Mouse (Mus musculus) embryonic facial prominence, embryonic 11.5 days (tissue): ENCODE data around the gene 4930452B06Rik. TPM values are rescaled to one million over a fixed set of nuclear protein-coding genes. Genes with fewer than 3 reads are reported as not detected.

ENCODE experiments used
- ATAC-seq: fragments of 200-750 bp; cut with Nextera tagmentation; replicated peaks from 2 replicates; pipeline ENCODE4 v1.8.0; 2017; ENCODE audit warnings: low read depth; ENCODE audit not compliant: insufficient number of reproducible peaks, low FRiP score, low TSS enrichment
- DNase-seq: peaks from one replicate; pipeline ENCODE4 v3.0.0-alpha.2; 2015; ENCODE audit warnings: low spot score
- H3K27ac ChIP-seq: fragments of 300-500 bp; sonication (generic); replicated peaks from 2 replicates; pipeline ENCODE4 v1.5.1; 2014; ENCODE audit warnings: mild to moderate bottlenecking, low read depth, low read length, control low read depth
- H3K27me3 ChIP-seq: fragments of 300-500 bp; sonication (generic); 2 replicates; pipeline ENCODE4 v1.6.1; 2014; ENCODE audit warnings: mild to moderate bottlenecking, low read length, moderate library complexity, mixed read lengths; ENCODE audit not compliant: control insufficient read depth, insufficient read depth
- H3K36me3 ChIP-seq: fragments of 300-500 bp; sonication (generic); replicated peaks from 2 replicates; pipeline ENCODE4 v1.6.1; 2014; ENCODE audit warnings: low read depth, mild to moderate bottlenecking, low read length, moderate library complexity, mixed read lengths; ENCODE audit not compliant: control insufficient read depth, insufficient read depth
- H3K4me1 ChIP-seq: fragments of 300-500 bp; sonication (generic); 2 replicates; pipeline ENCODE4 v1.6.1; 2014; ENCODE audit warnings: low read length, mixed read lengths; ENCODE audit not compliant: control insufficient read depth, insufficient read depth
- H3K4me2 ChIP-seq: fragments of 300-500 bp; sonication (generic); 2 replicates; pipeline ENCODE4 v1.6.1; 2014; ENCODE audit warnings: low read depth, mild to moderate bottlenecking, control low read depth, low read length, moderate library complexity
- H3K4me3 ChIP-seq: fragments of 300-500 bp; sonication (generic); 2 replicates; pipeline ENCODE4 v1.5.1; 2014; ENCODE audit warnings: low read depth, low read length, control low read depth
- H3K9ac ChIP-seq: fragments of 300-500 bp; sonication (generic); replicated peaks from 2 replicates; pipeline ENCODE4 v1.6.1; 2014; ENCODE audit warnings: mild to moderate bottlenecking, control low read depth, low read length
- H3K9me3 ChIP-seq: fragments of 300-500 bp; sonication (generic); replicated peaks from 2 replicates; pipeline ENCODE4 v1.6.1; 2016; ENCODE audit warnings: mild to moderate bottlenecking, low read length, inconsistent platforms, mixed read lengths; ENCODE audit not compliant: control insufficient read depth
- WGBS: fragments of 180-500 bp; shearing (Covaris S2); extraction: QIAGEN DNeasy Blood & Tissue Kit; methylation state at CpG from one replicate; pipeline ENCODE4 v1.1.7; 2014; 5-methylcytosine and 5-hydroxymethylcytosine counted together
- polyA plus RNA-seq: library from polyadenylated mRNA; unstranded; fragments of >200 nt; fragmentation: Nextera tagmentation; extraction: Ambion mirVana; gene quantifications from 2 replicates; pipeline ENCODE4 v1.2.1, GENCODE M21; 2014

The 4930452B06Rik gene
- polyA plus RNA-seq, 1 experiment from 2014 or later = 13.7 TPM

- Histone ChIP-seq H3K27ac (no peak overlapping the region), H3K36me3 (no peaks in the 10 kb centered on the region), H3K27me3 (no peaks in the 10 kb centered on the region), H3K9ac (no peak overlapping the region), H3K4me2 (no peak overlapping the region), H3K4me3 (no peak overlapping the region), H3K9me3 (no peaks in the 10 kb centered on the region), H3K4me1 (no peaks in the 10 kb centered on the region)
- no peak for DNase-seq
- WGBS = 100% methylated on average over 1 of the region's 1 CpGs
- ATAC-seq = no peak
Measured at GRCm38 (mm10) chr14:8447352-8447751, 218.7 kb downstream of the 4930452B06Rik start.

GRCm38 (mm10) chr14:8444363-8444762, 221.7 kb downstream of the 4930452B06Rik start:
- H3K36me3 ChIP-seq = no peaks in the 10 kb centered on the region
- no peak overlapping the region for H3K9ac ChIP-seq
- WGBS = 92% methylated on average over 2 of the region's 2 CpGs
- ATAC-seq = no peak
- no peaks in the 10 kb centered on the region for H3K27me3 ChIP-seq
- H3K27ac ChIP-seq = no peak overlapping the region
- no peak overlapping the region for H3K4me2 ChIP-seq
- H3K4me3 ChIP-seq = no peak overlapping the region
- no peaks in the 10 kb centered on the region for H3K9me3 ChIP-seq
- no peak for DNase-seq
- H3K4me1 ChIP-seq = no peaks in the 10 kb centered on the region

- Histone ChIP-seq H3K4me2 (no peak overlapping the region), H3K36me3 (no peaks in the 10 kb centered on the region), H3K4me3 (no peak overlapping the region), H3K9me3 (no peaks in the 10 kb centered on the region), H3K9ac (no peak overlapping the region), H3K27me3 (no peaks in the 10 kb centered on the region), H3K4me1 (no peaks in the 10 kb centered on the region), H3K27ac (no peak overlapping the region)
- DNase-seq (no peak), ATAC-seq (no peak)
- 76% methylated on average over 3 of the region's 3 CpGs for WGBS
Measured at GRCm38 (mm10) chr14:8442691-8443090, 223.3 kb downstream of the 4930452B06Rik start.

GRCm38 (mm10) chr14:8441623-8442022, 224.4 kb downstream of the 4930452B06Rik start:
- ATAC-seq (no peak), DNase-seq (no peak)
- WGBS = 51% methylated on average over 3 of the region's 3 CpGs

GRCm38 (mm10) chr14:8430611-8431230, 235.3 kb downstream of the 4930452B06Rik start:
- H3K27ac ChIP-seq = no peak overlapping the region
- WGBS = 78% methylated on average over 6 of the region's 6 CpGs
- H3K36me3 ChIP-seq = no peaks in the 10 kb centered on the region
- no peak overlapping the region for H3K4me3 ChIP-seq
- no peaks in the 10 kb centered on the region for H3K9me3 ChIP-seq
- H3K27me3 ChIP-seq = no peaks in the 10 kb centered on the region
- H3K4me1 ChIP-seq = no peaks in the 10 kb centered on the region
- DNase-seq = no peak
- H3K4me2 ChIP-seq = no peak overlapping the region
- ATAC-seq = no peak
- H3K9ac ChIP-seq = no peak overlapping the region

More at GRCm38 (mm10) chr14:8441623-8442022, 224.4 kb downstream of the 4930452B06Rik start:
- H3K9ac ChIP-seq = no peak overlapping the region
- H3K27me3 ChIP-seq = no peaks in the 10 kb centered on the region
- H3K4me3 ChIP-seq = no peak overlapping the region
- no peak overlapping the region for H3K27ac ChIP-seq
- no peaks in the 10 kb centered on the region for H3K9me3 ChIP-seq
- H3K4me2 ChIP-seq = no peak overlapping the region
- H3K36me3 ChIP-seq = no peaks in the 10 kb centered on the region
- no peaks in the 10 kb centered on the region for H3K4me1 ChIP-seq

GRCm38 (mm10) chr14:8429767-8430166, 236.3 kb downstream of the 4930452B06Rik start:
- no peak overlapping the region for H3K4me2 ChIP-seq
- no peaks in the 10 kb centered on the region for H3K4me1 ChIP-seq
- ATAC-seq (no peak), DNase-seq (no peak)
- H3K9ac ChIP-seq = no peak overlapping the region
- no peaks in the 10 kb centered on the region for H3K27me3 ChIP-seq
- H3K27ac ChIP-seq = no peak overlapping the region
- H3K4me3 ChIP-seq = no peak overlapping the region
- 81% methylated on average over 2 of the region's 2 CpGs for WGBS
- no peaks in the 10 kb centered on the region for H3K9me3 ChIP-seq
- H3K36me3 ChIP-seq = no peaks in the 10 kb centered on the region

GRCm38 (mm10) chr14:8422833-8423232, 243.2 kb downstream of the 4930452B06Rik start:
- H3K9ac ChIP-seq = no peak overlapping the region
- WGBS = 76% methylated on average over 3 of the region's 3 CpGs

GRCm38 (mm10) chr14:8421199-8421787, 244.7 kb downstream of the 4930452B06Rik start:
- Histone ChIP-seq H3K4me1 (no peaks in the 10 kb centered on the region), H3K9me3 (no peaks in the 10 kb centered on the region), H3K4me3 (no peak overlapping the region), H3K27ac (0 out of 2 replicates have a peak overlapping the region, but pooled peaks have one; percentile 0), H3K4me2 (no peak overlapping the region), H3K9ac (no peak overlapping the region), H3K36me3 (no peaks in the 10 kb centered on the region), H3K27me3 (no peaks in the 10 kb centered on the region)
- ATAC-seq (no peak), DNase-seq (peak; percentile 48)
- 24% methylated on average over 10 of the region's 10 CpGs for WGBS

More at GRCm38 (mm10) chr14:8422833-8423232, 243.2 kb downstream of the 4930452B06Rik start:
- Histone ChIP-seq H3K36me3 (no peaks in the 10 kb centered on the region), H3K4me2 (no peak overlapping the region), H3K9me3 (no peaks in the 10 kb centered on the region), H3K27ac (no peak overlapping the region), H3K4me3 (no peak overlapping the region), H3K27me3 (no peaks in the 10 kb centered on the region), H3K4me1 (no peaks in the 10 kb centered on the region)
- ATAC-seq (no peak), DNase-seq (no peak)
